In genomic region chr2:167717208-167717607, GRCm38 (mm10) we compare ENCODE assay signal across 17 mouse cellular contexts. TPM values are rescaled to one million over a fixed set of nuclear protein-coding genes. Genes with fewer than 3 reads are reported as not detected.
"Had no signal": no experiment of that assay in that cellular context is flagged by ENCODE, and none has a peak within 500 bp of the region (broad histone marks: within the 10 kb centered on the region; RNA-seq: fewer than 3 reads in every experiment).

No protein-coding gene starts in this region.

- H3K9ac ChIP-seq: liver, postnatal 0 days; lung, embryonic 15.5 days; midbrain, embryonic 13.5 days had no signal

- H3K27me3 ChIP-seq: lung, embryonic 15.5 days; midbrain, embryonic 13.5 days had no signal

- DNase-seq: kidney, adult 18-20 months; kidney, adult 9 months; kidney, postnatal 14 days; kidney, postnatal 4 days; layer of hippocampus, adult 9-11 months; liver, postnatal 0 days; lung, postnatal 10 days; thymus, adult 18-20 months; thymus, postnatal 36 days had no signal

- H3K4me1 ChIP-seq: midbrain, embryonic 13.5 days had no signal

- H3K9me3 ChIP-seq: lung, embryonic 15.5 days; midbrain, embryonic 10.5 days; midbrain, embryonic 13.5 days had no signal

- H3K36me3 ChIP-seq: lung, embryonic 15.5 days; midbrain, embryonic 10.5 days; midbrain, embryonic 13.5 days had no signal

- ATAC-seq: liver, postnatal 0 days; midbrain, embryonic 13.5 days; midbrain, embryonic 16.5 days had no signal

- H3K27ac ChIP-seq: lung, embryonic 15.5 days; midbrain, embryonic 10.5 days; midbrain, embryonic 13.5 days had no signal

- H3K4me3 ChIP-seq: lung, embryonic 15.5 days; megakaryocyte, embryonic 14.5 days; midbrain, embryonic 10.5 days; midbrain, embryonic 13.5 days had no signal

- H3K4me2 ChIP-seq: liver, embryonic 11.5 days; lung, embryonic 15.5 days; midbrain, embryonic 13.5 days had no signal

RNA-seq across cellular contexts. Expression of gene Gm20431, which starts 55.9 kb away (rescaled TPM):
- polyA plus RNA-seq: neural tube, embryonic 11.5 days; urinary bladder, adult 2 months had no signal
